Mouse (Mus musculus) embryonic facial prominence, embryonic 14.5 days (tissue): ENCODE measurements at regions not wholly inside any gene's neighbourhood (a gene's known extent, or its start where the extent isn't known, plus 50 kb on each side); places are given as distances from the start of the nearest gene placed in this dataset.

Experiments used
- ATAC-seq: fragments of 200-750 bp; cut with Nextera tagmentation; 2 replicates; pipeline ENCODE4 v1.8.0; 2017; ENCODE audit warnings: low read depth, moderate number of reproducible peaks, moderate TSS enrichment
- DNase-seq: peaks from one replicate; pipeline ENCODE4 v3.0.0-alpha.2; 2015; ENCODE audit warnings: low spot score
- H3K27ac ChIP-seq: fragments of 300-500 bp; sonication (generic); replicated peaks from 2 replicates; pipeline ENCODE4 v1.5.1; 2014; ENCODE audit warnings: low read depth, mild to moderate bottlenecking, low read length, moderate library complexity
- H3K27me3 ChIP-seq: fragments of 300-500 bp; sonication (generic); replicated peaks from 2 replicates; pipeline ENCODE4 v1.6.1; 2014; ENCODE audit warnings: low read length; ENCODE audit not compliant: control insufficient read depth, insufficient read depth
- H3K36me3 ChIP-seq: fragments of 300-500 bp; sonication (generic); 2 replicates; pipeline ENCODE4 v1.6.1; 2014; ENCODE audit warnings: low read length, mixed read lengths; ENCODE audit not compliant: control insufficient read depth, insufficient read depth
- H3K4me1 ChIP-seq: fragments of 300-500 bp; sonication (generic); 2 replicates; pipeline ENCODE4 v1.6.1; 2014; ENCODE audit warnings: antibody characterized with exemption, low read length; ENCODE audit not compliant: control insufficient read depth, insufficient read depth
- H3K4me2 ChIP-seq: fragments of 300-500 bp; sonication (generic); 2 replicates; pipeline ENCODE4 v1.6.1; 2014; ENCODE audit warnings: low read depth, mild to moderate bottlenecking, low read length, moderate library complexity, mixed read lengths
- H3K4me3 ChIP-seq: fragments of 300-500 bp; sonication (generic); 2 replicates; pipeline ENCODE4 v1.5.1; 2014; ENCODE audit warnings: low read depth, mild to moderate bottlenecking, low read length
- H3K9ac ChIP-seq: fragments of 300-500 bp; sonication (generic); 2 replicates; pipeline ENCODE4 v1.6.1; 2014; ENCODE audit warnings: low read depth, mild to moderate bottlenecking, low read length, moderate library complexity, mixed read lengths
- H3K9me3 ChIP-seq: fragments of 300-500 bp; sonication (generic); 2 replicates; pipeline ENCODE4 v1.6.1; 2016; ENCODE audit warnings: low read length; ENCODE audit not compliant: control insufficient read depth
- WGBS: fragments of 180-500 bp; shearing (Covaris S2); extraction: QIAGEN DNeasy Blood & Tissue Kit; methylation state at CpG from one replicate; pipeline ENCODE4 v1.1.7; 2014; 5-methylcytosine and 5-hydroxymethylcytosine counted together

DNA sequence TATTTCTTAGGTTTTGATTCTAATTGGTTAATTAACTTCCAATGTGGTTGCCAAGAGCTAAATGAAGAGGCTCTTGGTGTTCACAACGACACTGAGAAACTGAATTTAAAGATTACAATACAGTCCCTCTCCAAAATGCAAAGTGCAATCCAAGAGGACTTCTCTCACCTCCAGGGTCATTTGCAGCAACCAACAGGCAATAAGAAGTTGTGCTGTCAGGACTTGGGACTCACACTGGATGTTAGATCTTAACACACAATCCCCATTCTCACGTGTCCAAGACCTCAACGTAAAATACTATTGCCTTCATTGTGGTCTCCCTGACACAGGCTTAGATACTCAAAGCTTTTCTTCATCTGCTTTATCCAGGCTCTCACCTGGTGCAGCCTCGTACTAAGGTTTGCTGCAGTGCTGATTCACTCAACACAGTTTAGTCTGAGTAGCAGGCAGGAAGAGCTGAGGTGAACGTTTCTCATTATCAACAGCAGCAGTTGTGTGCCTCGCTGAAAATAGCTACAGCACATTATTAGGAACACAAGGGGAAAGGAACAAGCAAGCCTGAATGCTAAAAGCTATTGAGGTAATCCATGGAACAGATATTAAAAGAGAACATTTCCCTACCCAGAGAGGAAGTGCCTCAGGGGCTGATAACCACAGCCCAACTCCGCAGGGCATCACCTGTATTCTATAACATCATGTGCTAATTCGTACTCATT lies 473.3 kb downstream of the Pdha2 start:
- DNase-seq (no peak), ATAC-seq (no peak)
- Histone ChIP-seq H3K9me3 (no peaks in the 10 kb centered on the region), H3K27ac (no peak overlapping the region), H3K36me3 (no peaks in the 10 kb centered on the region), H3K9ac (no peak overlapping the region), H3K4me2 (no peak overlapping the region), H3K27me3 (no peaks in the 10 kb centered on the region), H3K4me3 (no peak overlapping the region), H3K4me1 (no peaks in the 10 kb centered on the region)
- WGBS: 54% methylated on average over 8 of the region's 8 CpGs

DNA sequence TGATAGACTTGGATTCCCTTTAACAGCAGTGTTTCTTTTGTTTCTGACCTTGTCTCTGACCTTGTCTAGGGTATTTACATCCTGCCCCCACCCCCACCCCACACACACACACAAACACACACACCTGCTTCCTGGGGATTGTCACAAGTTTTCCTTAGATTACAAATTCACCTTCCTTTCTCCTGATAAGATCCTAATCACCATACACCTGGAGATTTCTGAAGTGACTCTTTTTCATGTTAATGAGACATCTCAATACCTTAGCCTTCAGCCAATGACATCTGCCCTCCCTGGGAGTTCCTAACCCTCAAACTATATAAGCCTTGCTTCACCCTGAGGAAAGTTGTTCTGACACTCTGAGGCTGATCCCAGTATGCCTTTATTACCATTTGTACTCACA lies 495.3 kb downstream of the Pdha2 start:
- no peak overlapping the region for H3K4me2 ChIP-seq
- DNase-seq: no peak
- ATAC-seq: no peak
- H3K27me3 ChIP-seq: no peaks in the 10 kb centered on the region
- no peak overlapping the region for H3K27ac ChIP-seq
- no peaks in the 10 kb centered on the region for H3K4me1 ChIP-seq
- no peak overlapping the region for H3K9ac ChIP-seq
- H3K9me3 ChIP-seq: no peaks in the 10 kb centered on the region
- H3K36me3 ChIP-seq: no peaks in the 10 kb centered on the region
- no peak overlapping the region for H3K4me3 ChIP-seq

DNA sequence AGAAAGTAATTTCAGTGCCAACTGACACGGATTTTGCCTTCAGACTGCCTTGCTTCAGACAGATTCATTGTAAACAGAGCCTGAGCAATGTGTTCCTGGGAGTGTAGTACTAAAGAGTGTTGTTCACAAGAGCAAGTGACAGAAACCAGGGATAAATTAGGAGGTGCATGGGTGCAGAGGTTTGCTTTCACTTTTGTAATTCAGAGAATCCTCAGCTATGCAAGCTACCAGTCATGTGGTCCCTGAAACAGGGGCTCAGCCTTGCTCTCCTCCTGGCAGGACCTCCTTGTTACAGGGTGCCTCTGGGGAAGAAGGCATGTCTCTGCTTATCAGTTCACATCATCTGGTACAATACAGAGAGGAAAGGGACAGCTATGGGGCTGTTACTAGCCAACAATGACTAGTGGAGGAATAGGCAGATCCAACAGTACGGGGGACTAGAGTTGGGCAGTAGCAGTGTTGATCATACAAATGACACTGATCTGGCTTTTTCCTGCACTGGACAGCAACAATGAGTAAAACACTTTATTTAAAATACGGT lies 504.5 kb downstream of the Pdha2 start:
- Histone ChIP-seq H3K36me3 (no peaks in the 10 kb centered on the region), H3K4me3 (no peak overlapping the region), H3K4me1 (no peaks in the 10 kb centered on the region), H3K9me3 (no peaks in the 10 kb centered on the region), H3K27me3 (no peaks in the 10 kb centered on the region), H3K4me2 (no peak overlapping the region), H3K27ac (no peak overlapping the region), H3K9ac (no peak overlapping the region)
- ATAC-seq (no peak), DNase-seq (no peak)
- 69% methylated on average over 3 of the region's 3 CpGs for WGBS

DNA sequence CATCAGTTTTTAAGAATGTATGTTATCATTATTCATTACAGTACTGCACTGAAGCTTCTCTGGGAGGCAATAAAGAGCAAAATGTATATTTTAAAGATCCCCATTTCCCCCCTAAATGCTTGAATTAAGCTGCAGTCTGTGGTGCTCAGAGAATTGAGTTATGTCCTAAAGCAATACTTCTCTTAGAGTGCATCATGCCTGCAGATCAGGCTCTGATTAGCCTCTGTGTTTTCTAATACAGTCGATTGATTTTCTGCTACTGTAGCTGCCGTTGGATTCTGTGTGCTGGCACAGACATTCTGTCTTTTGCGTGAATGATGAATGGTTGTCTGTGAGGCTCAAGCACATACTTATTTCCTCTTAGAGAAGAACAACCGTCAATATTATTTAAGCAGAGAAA lies 505.4 kb downstream of the Pdha2 start:
- Histone ChIP-seq H3K4me3 (no peak overlapping the region), H3K27ac (no peak overlapping the region), H3K9ac (no peak overlapping the region), H3K4me2 (no peak overlapping the region), H3K4me1 (no peaks in the 10 kb centered on the region), H3K27me3 (no peaks in the 10 kb centered on the region), H3K36me3 (no peaks in the 10 kb centered on the region), H3K9me3 (no peaks in the 10 kb centered on the region)
- DNase-seq (no peak), ATAC-seq (no peak)
- WGBS: 71% methylated on average over 4 of the region's 4 CpGs

DNA sequence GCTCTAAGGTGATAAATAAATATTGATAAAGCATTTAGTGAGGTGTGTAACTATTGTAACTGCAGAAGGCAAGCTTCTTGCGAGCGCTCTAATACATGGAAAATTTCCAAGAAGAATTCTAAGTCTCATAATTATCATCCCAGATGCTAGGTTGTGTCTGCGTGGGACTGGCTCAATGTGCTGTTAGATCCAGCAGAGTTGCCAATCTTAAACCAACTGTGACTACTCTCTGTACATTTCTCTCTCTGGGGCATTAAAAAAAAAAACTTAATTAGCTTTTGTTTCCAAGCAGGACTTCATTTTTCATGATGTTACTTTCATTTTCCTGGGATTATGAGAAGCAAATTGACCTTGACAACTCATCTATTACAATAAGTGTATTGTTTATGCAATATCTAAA lies 506.6 kb downstream of the Pdha2 start:
- DNase-seq (no peak), ATAC-seq (no peak)
- no peak overlapping the region for H3K4me2 ChIP-seq
- no peaks in the 10 kb centered on the region for H3K9me3 ChIP-seq
- no peaks in the 10 kb centered on the region for H3K27me3 ChIP-seq
- no peak overlapping the region for H3K27ac ChIP-seq
- no peak overlapping the region for H3K9ac ChIP-seq
- H3K4me3 ChIP-seq: no peak overlapping the region
- no peaks in the 10 kb centered on the region for H3K4me1 ChIP-seq
- H3K36me3 ChIP-seq: no peaks in the 10 kb centered on the region
- 73% methylated on average over 3 of the region's 3 CpGs for WGBS

DNA sequence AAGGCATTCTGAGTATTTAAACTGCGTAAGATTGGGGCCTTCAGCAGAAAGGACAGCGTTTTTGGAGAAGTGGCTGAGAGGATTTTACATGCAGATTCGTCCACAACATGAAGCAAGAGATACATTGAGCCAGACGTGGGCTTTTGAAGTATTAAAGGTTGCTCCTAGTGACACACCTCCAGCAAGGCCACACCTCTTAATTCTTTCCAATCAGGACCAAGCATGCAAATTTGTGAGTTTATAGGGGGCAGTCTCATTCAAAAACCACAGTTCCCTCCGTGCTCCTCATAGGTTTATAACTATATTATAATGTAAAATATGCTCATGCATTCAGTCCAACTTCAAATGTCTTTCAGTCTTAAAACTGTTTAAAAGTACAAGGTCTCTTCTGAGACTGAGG lies 509.2 kb downstream of the Pdha2 start:
- Histone ChIP-seq H3K27ac (no peak overlapping the region), H3K36me3 (no peaks in the 10 kb centered on the region), H3K4me3 (no peak overlapping the region), H3K9me3 (no peaks in the 10 kb centered on the region), H3K4me2 (no peak overlapping the region), H3K9ac (no peak overlapping the region), H3K27me3 (no peaks in the 10 kb centered on the region), H3K4me1 (no peaks in the 10 kb centered on the region)
- DNase-seq (no peak), ATAC-seq (no peak)
- WGBS: 53% methylated on average over 5 of the region's 5 CpGs

DNA sequence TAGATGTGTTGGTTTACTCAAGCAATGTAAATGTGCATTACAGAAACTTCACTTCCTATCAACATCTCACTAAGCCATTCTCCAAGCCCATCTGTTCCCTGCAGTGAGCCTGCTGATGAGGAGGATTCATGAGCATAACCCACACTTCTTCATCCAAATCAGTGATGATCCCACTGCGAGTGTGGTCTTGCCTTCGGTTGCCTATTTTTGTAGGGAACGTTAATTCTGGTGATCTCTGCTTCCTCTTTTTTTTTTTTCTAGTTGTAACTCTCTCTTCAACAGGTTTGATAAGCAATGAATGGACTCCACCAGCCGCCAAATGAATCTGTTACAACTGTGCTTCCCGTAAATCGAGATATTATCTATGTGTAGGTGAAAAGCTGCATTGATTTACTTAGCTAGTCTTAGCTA lies 509.9 kb downstream of the Pdha2 start:
- Histone ChIP-seq H3K4me1 (no peaks in the 10 kb centered on the region), H3K27me3 (no peaks in the 10 kb centered on the region), H3K9me3 (no peaks in the 10 kb centered on the region), H3K36me3 (no peaks in the 10 kb centered on the region), H3K9ac (no peak overlapping the region), H3K4me2 (no peak overlapping the region), H3K4me3 (no peak overlapping the region), H3K27ac (no peak overlapping the region)
- DNase-seq (no peak), ATAC-seq (no peak)
- 87% methylated on average over 6 of the region's 6 CpGs for WGBS

DNA sequence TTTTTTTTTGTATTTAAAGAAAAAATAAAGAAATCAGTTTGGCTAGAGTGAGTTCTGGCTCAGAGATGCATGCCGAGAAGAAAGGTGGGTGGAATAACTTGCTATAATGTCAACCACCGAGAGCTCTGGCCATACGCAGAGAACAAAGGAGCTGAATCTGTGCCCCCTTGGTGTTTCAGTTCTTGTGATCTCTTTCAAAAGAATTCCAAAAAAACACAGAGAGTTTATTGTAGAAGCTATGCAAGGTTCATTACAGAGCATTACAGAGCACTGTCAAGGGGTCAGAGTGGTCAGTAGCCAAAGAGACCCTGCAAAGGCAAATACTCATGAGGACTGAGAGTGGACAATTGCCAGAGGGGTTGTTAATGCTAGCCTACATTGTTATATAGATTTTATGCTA lies 514.9 kb downstream of the Pdha2 start:
- H3K4me3 ChIP-seq: no peak overlapping the region
- no peaks in the 10 kb centered on the region for H3K4me1 ChIP-seq
- no peak overlapping the region for H3K27ac ChIP-seq
- no peaks in the 10 kb centered on the region for H3K9me3 ChIP-seq
- H3K9ac ChIP-seq: no peak overlapping the region
- no peaks in the 10 kb centered on the region for H3K36me3 ChIP-seq
- ATAC-seq: no peak
- no peaks in the 10 kb centered on the region for H3K27me3 ChIP-seq
- 41% methylated on average over 3 of the region's 3 CpGs for WGBS
- H3K4me2 ChIP-seq: no peak overlapping the region
- no peak for DNase-seq

DNA sequence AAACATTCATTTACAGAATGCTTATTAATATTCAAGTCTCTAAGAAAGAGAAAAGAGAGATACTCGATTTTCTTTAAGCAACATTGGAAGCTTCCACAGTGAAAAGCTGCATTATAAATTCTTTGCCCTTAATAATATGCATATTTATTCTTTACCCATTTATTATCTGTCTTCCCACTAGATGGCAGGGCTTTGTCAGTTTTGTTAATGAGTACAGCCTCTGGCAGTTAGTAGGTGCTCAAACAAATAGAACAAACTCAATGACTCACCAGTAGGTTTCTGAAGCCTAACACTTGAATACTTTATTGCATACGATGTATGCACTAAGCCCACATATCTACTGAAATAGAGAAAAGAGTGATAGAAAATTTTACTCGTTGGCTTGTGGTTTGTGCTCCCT lies 529.4 kb downstream of the Pdha2 start:
- Histone ChIP-seq H3K27ac (no peak overlapping the region), H3K4me3 (no peak overlapping the region), H3K4me1 (no peaks in the 10 kb centered on the region), H3K9me3 (no peaks in the 10 kb centered on the region), H3K4me2 (no peak overlapping the region), H3K9ac (no peak overlapping the region), H3K27me3 (no peaks in the 10 kb centered on the region), H3K36me3 (no peaks in the 10 kb centered on the region)
- ATAC-seq: no peak
- 79% methylated on average over 3 of the region's 3 CpGs for WGBS
- DNase-seq: no peak
